Mouse (Mus musculus): ENCODE measurements around the gene Gm40193.

- TF ChIP-seq CTCF (IDR thresholded peaks at IDR 0.05) (no peak), EP300 (IDR thresholded peaks at IDR 0.05) (no peak)
These were observed 49.5 kb upstream of the Gm40193 start for GRCm38 (mm10) chr11:70582196-70582595.

All from lung, postnatal 0 days (tissue).